Mouse (Mus musculus): ENCODE results near the gene Ankrd45. TPM values are rescaled to one million over a fixed set of nuclear protein-coding genes. Genes with fewer than 3 reads are reported as not detected.

Ankrd45 gene
- 3.3 and 3.9 TPM in 2 replicates for polyA plus RNA-seq (2015; fragmentation: Nextera tagmentation; extraction: Ambion mirVana)

DNA sequence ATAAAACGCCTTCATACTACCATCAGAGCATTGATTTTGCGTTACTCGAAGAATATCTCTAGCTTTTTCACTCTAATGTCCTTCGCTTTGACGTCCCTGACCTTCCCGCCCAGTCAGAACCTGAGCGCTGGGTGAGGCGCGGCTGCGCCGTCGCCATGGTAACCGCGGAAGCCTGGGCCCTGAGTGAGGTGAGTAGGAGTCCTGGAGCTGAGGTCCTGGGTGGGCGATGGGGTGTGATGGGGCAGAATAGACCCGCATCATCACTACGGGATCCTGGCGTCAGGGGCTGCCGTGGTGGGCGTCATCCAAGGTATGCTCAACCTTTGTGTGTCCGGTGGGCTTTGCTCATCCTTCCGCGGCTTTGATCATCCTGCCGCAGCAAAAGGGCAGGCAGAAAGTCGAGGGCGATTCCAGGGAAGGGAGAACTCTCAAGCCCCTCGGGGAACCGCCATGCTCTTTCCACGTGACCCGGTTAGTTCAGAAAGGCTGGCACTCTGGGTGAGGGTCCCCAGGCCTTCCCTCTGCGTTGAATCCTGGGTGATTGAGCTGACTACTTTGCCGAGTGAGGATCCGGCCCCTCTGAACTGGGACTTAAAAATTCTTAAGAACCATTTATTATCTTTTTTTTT, at the start of gene Ankrd45:
Gene Ankrd45 (plus strand): TSS at position 161 of the 629 bp plus-strand sequence.
- ATAC-seq (ENCODE audit: extremely low read depth, insufficient number of reproducible peaks, low FRiP score, low TSS enrichment): no peak; the same call in 1 of the 2 replicates
- Histone ChIP-seq H3K9ac (peak within 1 kb of the TSS; percentile 80), H3K9me3 (no peaks in the 10 kb centered on the region), H3K4me1 (peaks cover 12% of the 10 kb centered on the region; the same call in 1 of the 2 replicates), H3K4me2 (peak within 1 kb of the TSS; percentile 84), H3K27ac (replicated peaks) (0 out of 2 replicates have a peak within 1 kb of the TSS, but pooled peaks have one; percentile 8), H3K4me3 (peak within 1 kb of the TSS; percentile 60), H3K27me3 (replicated peaks) (no peaks in the 10 kb centered on the region; the same call in 1 of the 2 replicates), H3K36me3 (no peaks in the 10 kb centered on the region)
- WGBS: 7% methylated on average over 33 of the region's 33 CpGs

DNA sequence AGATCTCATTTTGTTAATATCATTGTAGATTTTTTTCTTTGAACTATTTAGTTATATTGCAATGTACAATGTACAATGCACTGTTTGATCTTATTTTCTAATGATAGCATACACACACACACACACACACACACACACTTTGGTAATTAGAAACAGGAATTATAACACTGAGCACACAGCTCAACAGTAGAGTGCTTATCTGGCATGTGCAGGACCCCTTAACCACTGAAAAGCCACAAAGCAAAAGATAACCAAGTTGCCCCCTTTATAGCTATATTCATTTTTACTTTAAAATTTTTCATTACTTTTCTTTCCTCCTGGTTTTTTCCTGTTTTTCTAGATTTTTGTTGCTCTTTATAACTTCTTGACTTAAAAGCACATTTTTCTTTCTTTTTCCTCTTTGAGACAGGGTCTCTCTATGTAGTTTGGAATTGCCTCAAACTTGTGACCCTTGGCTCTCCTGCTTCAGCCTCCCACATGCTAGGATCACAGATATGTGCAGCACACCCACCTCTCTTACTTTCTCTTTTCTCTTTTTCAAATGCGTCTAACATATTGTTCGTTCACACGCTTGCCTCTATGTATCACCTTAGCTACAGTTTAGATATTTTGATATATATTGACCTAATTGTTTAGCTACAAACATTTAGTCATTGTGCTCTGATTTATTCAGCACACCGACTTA, 42.6 kb upstream of the Ankrd45 start:
- Histone ChIP-seq H3K27me3 (replicated peaks) (no peaks in the 10 kb centered on the region), H3K9ac (no peak overlapping the region), H3K4me1 (no peaks in the 10 kb centered on the region), H3K36me3 (peaks cover 71% of the 10 kb centered on the region), H3K9me3 (no peaks in the 10 kb centered on the region), H3K27ac (replicated peaks) (no peak overlapping the region), H3K4me3 (no peak overlapping the region), H3K4me2 (no peak overlapping the region)
- no peak for ATAC-seq (ENCODE audit: extremely low read depth, insufficient number of reproducible peaks, low FRiP score, low TSS enrichment)
- WGBS: 89% methylated on average over 4 of the region's 4 CpGs

DNA sequence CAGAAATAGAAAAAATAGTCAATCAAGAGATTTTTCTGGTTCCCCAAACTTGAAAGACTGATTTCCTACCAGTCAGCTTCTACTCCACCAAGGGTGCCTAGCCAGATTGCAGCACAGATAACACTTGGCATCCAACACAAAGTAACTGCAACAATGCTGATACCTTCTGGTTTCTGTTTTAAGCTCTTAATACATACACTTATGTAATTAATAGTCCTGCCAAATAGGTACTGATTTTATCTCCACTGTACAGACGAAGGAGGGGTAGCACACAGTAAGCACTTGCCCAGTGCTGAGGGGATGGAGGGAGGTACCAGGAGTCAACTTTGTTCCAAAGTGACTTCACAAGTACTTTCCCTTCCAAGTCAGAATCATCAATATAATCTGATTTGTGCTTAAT, 38.6 kb upstream of the Ankrd45 start:
- H3K27ac ChIP-seq (replicated peaks): no peak overlapping the region
- no peak overlapping the region for H3K9ac ChIP-seq
- H3K27me3 ChIP-seq (replicated peaks): no peaks in the 10 kb centered on the region
- 76% methylated on average over 1 of the region's 1 CpGs for WGBS
- H3K4me1 ChIP-seq: no peaks in the 10 kb centered on the region
- H3K4me2 ChIP-seq: no peak overlapping the region
- no peaks in the 10 kb centered on the region for H3K9me3 ChIP-seq
- H3K36me3 ChIP-seq: peaks cover 66% of the 10 kb centered on the region
- H3K4me3 ChIP-seq: no peak overlapping the region
- ATAC-seq (ENCODE audit: extremely low read depth, insufficient number of reproducible peaks, low FRiP score, low TSS enrichment): no peak

DNA sequence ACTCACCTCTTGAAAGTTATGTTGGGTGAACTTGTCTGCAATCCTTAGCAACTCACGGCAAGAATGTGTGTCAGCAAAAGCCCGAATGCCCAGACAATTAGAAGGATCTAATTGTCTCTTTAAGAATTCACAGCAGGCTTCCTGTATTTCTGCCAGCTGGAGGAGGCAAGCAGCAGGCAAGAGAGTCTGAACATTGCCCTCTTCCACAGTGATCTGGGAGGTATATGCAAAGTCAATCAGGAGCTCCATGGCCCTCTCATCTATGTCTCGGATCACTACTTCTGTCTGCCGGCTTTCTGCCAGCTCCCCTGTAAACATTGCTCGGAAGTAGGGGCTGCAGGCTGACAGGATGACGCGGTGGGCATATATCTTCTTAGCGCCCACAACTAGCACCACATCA, 33.3 kb upstream of the Ankrd45 start:
- 83% methylated on average over 8 of the region's 8 CpGs for WGBS
- ATAC-seq (ENCODE audit: extremely low read depth, insufficient number of reproducible peaks, low FRiP score, low TSS enrichment): no peak
- Histone ChIP-seq H3K9ac (no peak overlapping the region), H3K36me3 (peaks cover 34% of the 10 kb centered on the region), H3K4me2 (no peak overlapping the region), H3K27me3 (replicated peaks) (no peaks in the 10 kb centered on the region), H3K27ac (replicated peaks) (no peak overlapping the region), H3K4me1 (no peaks in the 10 kb centered on the region), H3K4me3 (no peak overlapping the region), H3K9me3 (no peaks in the 10 kb centered on the region)

DNA sequence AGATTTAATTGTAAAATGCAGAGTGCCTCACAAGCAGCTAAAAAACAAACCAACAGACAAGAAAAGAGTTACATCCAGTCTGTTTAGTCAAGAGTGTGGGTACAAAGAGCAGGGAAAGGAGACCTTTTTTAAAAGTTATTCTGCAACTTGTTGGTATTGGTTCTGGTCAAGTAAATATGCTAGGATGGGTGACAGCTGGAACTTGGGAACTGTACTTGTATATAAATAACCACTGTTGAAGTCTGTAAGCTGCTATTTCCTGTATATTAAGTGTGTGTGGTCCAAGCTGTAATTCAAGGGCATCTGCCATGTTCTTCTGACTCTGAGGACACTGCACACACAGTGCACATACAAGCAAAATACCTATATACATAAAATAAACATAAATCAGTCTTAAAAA, 27.9 kb upstream of the Ankrd45 start:
- Histone ChIP-seq H3K9ac (no peak overlapping the region), H3K27ac (replicated peaks) (no peak overlapping the region), H3K4me1 (0 out of 2 replicates have a peak, but pooled peaks cover 3% of the 10 kb centered on the region), H3K9me3 (no peaks in the 10 kb centered on the region), H3K27me3 (replicated peaks) (no peaks in the 10 kb centered on the region), H3K4me2 (no peak overlapping the region), H3K4me3 (no peak overlapping the region), H3K36me3 (peaks cover under 1% of the 10 kb centered on the region)
- no peak for ATAC-seq (ENCODE audit: extremely low read depth, insufficient number of reproducible peaks, low FRiP score, low TSS enrichment)

DNA sequence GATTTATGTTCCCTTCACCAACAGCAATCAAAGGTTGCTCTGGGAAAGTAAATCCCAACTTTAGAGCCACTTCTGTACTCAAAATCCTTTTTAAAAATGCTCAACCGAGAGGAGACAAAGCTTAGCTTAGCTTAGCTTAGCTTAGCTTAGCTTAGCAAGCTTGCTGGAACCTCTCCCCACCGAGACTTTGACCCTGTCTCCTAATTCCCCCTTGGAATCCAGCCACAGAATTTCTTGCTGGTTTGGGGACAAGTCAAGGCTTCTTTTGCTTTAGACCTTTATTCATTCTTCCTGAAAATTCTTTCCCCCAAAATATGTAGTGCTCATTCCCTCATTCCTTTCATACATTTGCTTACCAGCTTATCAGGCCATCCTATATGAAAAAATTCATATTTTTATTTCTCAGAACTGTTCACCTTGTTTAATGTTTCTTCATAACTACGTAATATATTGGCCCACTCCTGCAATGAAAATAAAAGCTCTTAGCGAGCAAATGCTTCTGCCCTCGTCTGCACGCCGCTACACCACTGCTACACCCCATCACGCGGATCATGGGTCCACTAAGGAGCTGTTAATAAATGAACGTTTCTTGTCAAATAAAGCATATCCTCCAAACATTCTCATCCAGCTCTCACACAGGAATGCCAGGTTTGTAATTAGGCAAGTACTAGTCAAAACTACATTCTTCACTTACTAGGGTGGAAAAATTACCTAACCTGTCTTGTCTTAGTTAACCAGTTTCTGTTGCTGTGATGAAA, 19.7 kb upstream of the Ankrd45 start:
- Histone ChIP-seq H3K27me3 (replicated peaks) (no peaks in the 10 kb centered on the region), H3K4me1 (no peaks in the 10 kb centered on the region), H3K9me3 (no peaks in the 10 kb centered on the region), H3K4me3 (no peak overlapping the region), H3K4me2 (no peak overlapping the region), H3K27ac (replicated peaks) (no peak overlapping the region), H3K36me3 (peaks cover 20% of the 10 kb centered on the region), H3K9ac (no peak overlapping the region)
- no peak for ATAC-seq (ENCODE audit: extremely low read depth, insufficient number of reproducible peaks, low FRiP score, low TSS enrichment)
- 90% methylated on average over 10 of the region's 10 CpGs for WGBS

DNA sequence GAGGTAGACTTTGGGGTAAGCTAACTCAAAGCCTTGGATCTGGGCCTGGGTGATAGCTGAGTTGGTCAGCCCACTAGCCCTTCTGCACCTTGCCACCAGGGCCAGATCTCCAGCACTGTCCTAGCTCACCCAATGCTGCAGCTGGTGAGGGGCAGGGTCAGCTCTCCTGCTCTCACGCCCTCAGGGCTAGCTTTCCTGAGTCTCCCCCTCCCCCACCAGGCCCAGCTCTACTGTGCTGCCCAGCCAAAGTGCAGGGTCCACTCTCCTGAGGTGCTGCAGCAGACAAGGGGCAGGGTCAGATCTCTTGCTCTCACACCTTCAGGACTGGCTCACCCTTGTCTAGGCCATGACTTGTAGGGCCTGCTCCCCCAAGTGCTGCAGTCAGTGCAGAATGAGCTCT, 16.0 kb upstream of the Ankrd45 start:
- no peak overlapping the region for H3K4me2 ChIP-seq
- no peak for ATAC-seq (ENCODE audit: extremely low read depth, insufficient number of reproducible peaks, low FRiP score, low TSS enrichment)
- WGBS: 69% methylated on average over 1 of the region's 1 CpGs

DNA sequence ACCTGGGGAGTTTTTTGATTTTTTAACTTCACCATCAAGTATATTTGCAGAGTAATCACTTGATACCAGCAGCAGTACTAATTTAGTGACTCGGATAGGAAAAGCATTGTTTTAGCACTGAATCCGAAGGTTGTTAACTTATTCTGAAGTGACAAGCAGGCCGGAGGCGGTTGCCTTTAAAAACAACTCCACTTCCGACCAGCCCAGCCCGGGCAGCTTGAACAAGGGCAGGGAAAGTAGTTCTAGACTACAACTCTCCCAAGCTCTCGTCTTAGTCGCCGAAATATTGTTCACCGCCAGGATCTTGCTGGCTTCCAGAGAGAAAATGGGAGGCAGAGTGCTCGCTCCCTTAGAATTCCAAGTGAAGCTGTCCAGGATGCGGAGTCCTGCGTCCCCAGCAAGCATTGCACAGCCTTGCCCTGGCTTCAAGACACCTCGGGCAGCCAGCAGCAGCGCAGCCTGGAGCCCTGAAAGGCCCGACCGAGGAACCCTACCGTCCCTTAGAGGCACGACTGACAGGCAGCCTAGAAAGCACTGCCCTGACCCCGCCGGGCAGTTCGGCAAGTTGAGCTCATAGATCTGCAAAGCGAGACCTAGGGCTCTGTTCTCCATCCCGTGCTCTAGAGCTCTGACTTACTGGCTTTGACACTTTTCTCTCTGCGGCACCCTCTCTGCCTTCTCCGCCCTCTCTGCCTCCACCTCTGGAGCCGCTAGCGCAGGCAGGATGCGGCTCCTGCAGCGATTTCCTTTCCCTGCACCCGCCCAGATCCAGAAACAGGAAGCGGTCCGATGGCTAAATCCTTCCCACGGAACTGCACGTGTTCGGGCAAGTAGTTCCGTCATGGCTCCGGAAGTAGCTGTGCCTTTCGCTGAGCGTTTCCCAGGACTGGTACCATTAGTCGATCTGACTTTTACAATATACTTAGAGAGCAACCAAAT, 11.5 kb upstream of the Ankrd45 start, which contains the start of gene Klhl20:
Gene Klhl20 (minus strand): TSS at position 786 of the 939 bp plus-strand sequence.
- H3K9me3 ChIP-seq: no peaks in the 10 kb centered on the region
- H3K9ac ChIP-seq: peak within 1 kb of the TSS; percentile 97
- peaks cover 12% of the 10 kb centered on the region for H3K4me1 ChIP-seq
- peaks cover 7% of the 10 kb centered on the region; the same call in 1 of the 2 replicates for H3K27me3 ChIP-seq (replicated peaks)
- peak within 1 kb of the TSS; percentile 95 for H3K4me3 ChIP-seq
- H3K4me2 ChIP-seq: peak within 1 kb of the TSS; percentile 84
- peaks cover 16% of the 10 kb centered on the region for H3K36me3 ChIP-seq
- peak within 1 kb of the TSS; percentile 90 for H3K27ac ChIP-seq (replicated peaks)
- WGBS: 1% methylated on average over 41 of the region's 41 CpGs
- ATAC-seq (ENCODE audit: extremely low read depth, insufficient number of reproducible peaks, low FRiP score, low TSS enrichment): peak; percentile 83

More for the DNA sequence above, 16.0 kb upstream of the Ankrd45 start:
- H3K9me3 ChIP-seq: no peaks in the 10 kb centered on the region
- H3K9ac ChIP-seq: no peak overlapping the region
- peaks cover 12% of the 10 kb centered on the region for H3K4me1 ChIP-seq
- H3K27ac ChIP-seq (replicated peaks): no peak overlapping the region
- no peaks in the 10 kb centered on the region for H3K27me3 ChIP-seq (replicated peaks)
- H3K4me3 ChIP-seq: no peak overlapping the region
- H3K36me3 ChIP-seq: peaks cover 16% of the 10 kb centered on the region

DNA sequence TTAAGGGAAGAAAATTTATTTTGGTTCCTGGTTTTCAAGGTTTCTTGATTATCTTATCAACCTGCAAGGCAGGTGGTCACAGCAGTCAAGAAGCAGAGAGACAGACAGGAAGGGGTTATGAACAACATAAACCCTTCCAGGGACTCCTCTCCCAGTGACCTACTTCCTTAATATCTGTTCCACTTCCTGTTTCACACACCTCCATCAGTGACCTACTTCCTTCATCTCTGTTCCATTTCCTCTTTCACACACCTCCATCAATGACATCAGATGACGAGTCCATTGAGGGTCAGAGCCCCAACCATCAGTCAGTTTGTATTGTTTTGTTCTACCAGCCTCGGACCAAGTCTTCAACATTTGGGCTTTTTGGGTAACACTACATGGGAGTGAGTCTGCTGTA, 3.0 kb upstream of the Ankrd45 start:
- H3K9me3 ChIP-seq: no peaks in the 10 kb centered on the region
- no peak for ATAC-seq (ENCODE audit: extremely low read depth, insufficient number of reproducible peaks, low FRiP score, low TSS enrichment)
- peaks cover 12% of the 10 kb centered on the region; the same call in 1 of the 2 replicates for H3K4me1 ChIP-seq
- H3K27me3 ChIP-seq (replicated peaks): no peaks in the 10 kb centered on the region; the same call in 1 of the 2 replicates
- H3K27ac ChIP-seq (replicated peaks): no peak overlapping the region
- no peak overlapping the region for H3K4me3 ChIP-seq
- H3K9ac ChIP-seq: no peak overlapping the region
- no peaks in the 10 kb centered on the region for H3K36me3 ChIP-seq
- H3K4me2 ChIP-seq: no peak overlapping the region
- WGBS: 73% methylated on average over 2 of the region's 2 CpGs

DNA sequence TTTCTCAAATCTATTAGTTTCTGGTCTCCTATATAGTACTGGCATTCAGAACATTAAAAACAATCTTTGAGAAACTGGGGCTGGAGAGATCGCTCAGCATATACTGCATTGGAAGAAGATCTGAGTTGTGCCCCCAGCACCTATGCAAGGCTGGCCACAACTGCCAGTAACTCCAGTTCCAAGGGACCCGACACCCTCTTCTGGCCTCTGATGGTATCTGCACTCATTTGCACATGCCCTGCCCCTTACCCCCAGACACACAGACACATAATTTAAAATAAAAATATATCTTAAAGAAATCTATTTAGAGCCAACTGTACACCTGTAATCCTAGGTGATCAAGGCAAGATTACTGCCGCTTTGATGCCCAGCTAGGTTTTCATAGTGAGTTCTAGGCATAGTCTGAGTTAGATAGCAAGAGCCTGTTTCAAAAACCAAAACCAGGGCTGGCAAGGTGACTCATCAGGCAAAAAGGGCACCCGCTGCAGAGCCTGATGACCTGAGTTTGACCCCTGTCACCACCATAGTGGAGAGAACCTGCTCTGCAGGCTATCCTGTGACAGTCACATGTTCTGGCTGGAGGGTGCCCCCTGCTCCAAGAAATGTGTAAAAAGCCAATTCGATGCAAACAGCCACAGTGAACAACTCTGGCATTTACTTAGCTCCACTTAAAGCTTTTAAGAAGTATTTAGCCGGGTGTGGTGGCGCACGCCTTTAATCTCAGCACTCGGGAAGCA, 2.3 kb upstream of the Ankrd45 start:
- no peaks in the 10 kb centered on the region for H3K9me3 ChIP-seq
- ATAC-seq (ENCODE audit: extremely low read depth, insufficient number of reproducible peaks, low FRiP score, low TSS enrichment): no peak
- H3K9ac ChIP-seq: no peak overlapping the region
- H3K4me2 ChIP-seq: no peak overlapping the region
- no peaks in the 10 kb centered on the region; the same call in 1 of the 2 replicates for H3K27me3 ChIP-seq (replicated peaks)
- no peak overlapping the region for H3K4me3 ChIP-seq
- H3K27ac ChIP-seq (replicated peaks): no peak overlapping the region
- H3K36me3 ChIP-seq: no peaks in the 10 kb centered on the region
- peaks cover 12% of the 10 kb centered on the region; the same call in 1 of the 2 replicates for H3K4me1 ChIP-seq
- 69% methylated on average over 9 of the region's 9 CpGs for WGBS
